Mouse (Mus musculus) bone marrow, adult 2 months (tissue): ENCODE measurements around the gene Tmod2.

Experiments
- CTCF ChIP-seq: fragments of 200-500 bp; IDR thresholded peaks from 2 replicates; pipeline ENCODE4 v1.5.1; 2011; ENCODE audit warnings: low read length, control low read depth; ENCODE audit not compliant: control insufficient read depth, insufficient read depth
- POLR2A ChIP-seq: fragments of 200-500 bp; IDR thresholded peaks from 2 replicates; pipeline ENCODE4 v1.6.1; 2011; ENCODE audit warnings: low read depth, mild to moderate bottlenecking, control low read depth, low read length, borderline replicate concordance; ENCODE audit not compliant: control insufficient read depth

DNA sequence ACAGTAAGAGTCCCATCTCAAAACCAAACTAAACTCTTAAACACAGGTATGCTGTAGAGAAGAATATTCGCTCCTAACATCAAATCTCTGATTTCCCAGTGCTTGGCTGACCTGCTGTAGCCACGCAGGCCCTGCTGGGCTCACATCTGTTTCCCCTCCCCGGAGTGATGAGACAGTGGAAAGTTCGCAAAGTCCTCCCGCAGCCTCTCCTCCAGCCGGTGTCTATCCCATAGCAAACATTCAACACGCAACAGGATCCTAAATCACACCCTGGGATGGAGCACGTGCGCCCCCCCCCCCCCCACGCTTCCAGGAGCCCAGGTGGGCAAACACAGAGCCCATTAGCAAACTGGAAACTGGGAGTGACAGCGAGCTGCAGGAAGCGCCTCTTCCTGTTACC lies 9.6 kb downstream of the Tmod2 start:
- TF ChIP-seq POLR2A = no peak
- no peak for TF ChIP-seq CTCF
